Mouse (Mus musculus) intestine, embryonic 16.5 days (tissue): ENCODE measurements at regions not wholly inside any gene's neighbourhood (a gene's known extent, or its start where the extent isn't known, plus 50 kb on each side); places are given as distances from the start of the nearest gene placed in this dataset.
A peak's percentile ranks its signal among the peaks of the same experiment; 100 is the strongest.

Source experiments
- ATAC-seq: fragments of 200-750 bp; cut with Nextera tagmentation; 2 replicates; pipeline ENCODE4 v1.8.0; 2017; ENCODE audit warnings: moderate TSS enrichment, moderate library complexity
- H3K27ac ChIP-seq: fragments of 300-500 bp; sonication (generic); 2 replicates; pipeline ENCODE4 v1.5.1; 2014; ENCODE audit warnings: mild to moderate bottlenecking, low read length
- H3K27me3 ChIP-seq: fragments of 300-500 bp; sonication (generic); replicated peaks from 2 replicates; pipeline ENCODE4 v1.6.1; 2014; ENCODE audit warnings: low read length, control low read depth, mixed read lengths; ENCODE audit not compliant: control insufficient read depth, insufficient read depth
- H3K36me3 ChIP-seq: fragments of 300-500 bp; sonication (generic); 2 replicates; pipeline ENCODE4 v1.6.1; 2014; ENCODE audit warnings: low read length, control low read depth; ENCODE audit not compliant: control insufficient read depth, insufficient read depth
- H3K4me1 ChIP-seq: fragments of 300-500 bp; sonication (generic); 2 replicates; pipeline ENCODE4 v1.6.1; 2014; ENCODE audit warnings: low read length, control low read depth, mixed read lengths; ENCODE audit not compliant: control insufficient read depth, insufficient read depth
- H3K4me2 ChIP-seq: fragments of 300-500 bp; sonication (generic); 2 replicates; pipeline ENCODE4 v1.6.1; 2014; ENCODE audit warnings: low read depth, low read length, control low read depth
- H3K4me3 ChIP-seq: fragments of 300-500 bp; sonication (generic); 2 replicates; pipeline ENCODE4 v1.5.1; 2014; ENCODE audit warnings: mild to moderate bottlenecking, low read length
- H3K9ac ChIP-seq: fragments of 300-500 bp; sonication (generic); 2 replicates; pipeline ENCODE4 v1.6.1; 2014; ENCODE audit warnings: low read depth, low read length
- H3K9me3 ChIP-seq: fragments of 300-500 bp; sonication (generic); 2 replicates; pipeline ENCODE4 v1.6.1; 2016; ENCODE audit warnings: low read length, control low read depth; ENCODE audit not compliant: control insufficient read depth
- WGBS: fragments of 180-500 bp; shearing (Covaris S2); extraction: QIAGEN DNeasy Blood & Tissue Kit; methylation state at CpG from one replicate; pipeline ENCODE4 v1.1.7; 2014; 5-methylcytosine and 5-hydroxymethylcytosine counted together

DNA sequence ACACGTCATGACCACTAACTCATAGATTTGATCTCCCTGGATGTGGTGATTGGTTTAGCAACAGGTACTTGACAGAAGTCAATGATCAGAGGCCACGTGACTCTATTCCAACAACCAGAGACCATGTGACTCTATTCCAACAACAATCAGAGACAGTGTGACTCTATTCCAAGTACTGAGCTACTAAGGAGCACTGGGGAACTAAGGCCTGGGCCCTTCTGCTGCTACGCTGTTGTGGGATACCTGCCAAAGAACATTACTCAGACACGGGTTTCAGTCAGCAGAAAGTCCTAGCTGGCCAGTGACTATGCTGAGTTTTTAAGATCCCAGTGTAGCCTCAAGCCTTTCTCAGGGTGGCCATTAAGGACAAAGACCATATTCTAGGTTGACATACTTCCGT is 66.3 kb upstream of the Smndc1 start:
- 75% methylated on average over 5 of the region's 5 CpGs for WGBS
- H3K4me1 ChIP-seq, result peaks cover 31% of the 10 kb centered on the region

DNA sequence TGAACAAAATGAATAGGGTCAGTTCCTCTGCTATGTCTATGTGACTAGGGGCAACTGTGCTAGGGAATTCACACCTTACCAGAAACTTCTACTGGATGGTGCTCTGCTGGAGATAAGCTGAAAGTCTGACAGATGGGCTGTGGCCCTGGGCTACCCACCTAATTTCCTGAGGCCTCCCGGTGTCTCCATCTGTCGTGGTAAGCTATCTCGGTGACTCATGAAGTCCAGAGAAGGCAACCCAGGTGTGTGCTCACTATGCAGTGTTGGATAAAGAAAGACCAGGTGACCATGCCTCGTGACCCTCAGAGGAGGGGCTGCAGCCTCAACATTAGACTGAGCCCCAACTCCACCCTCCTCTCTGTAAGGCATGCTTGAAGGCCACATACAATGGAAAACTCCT is 64.2 kb upstream of the Smndc1 start:
- H3K27ac ChIP-seq, result no peak overlapping the region
- H3K27me3 ChIP-seq, result no peaks in the 10 kb centered on the region
- H3K4me2 ChIP-seq, result no peak overlapping the region
- H3K9ac ChIP-seq, result no peak overlapping the region
- no peak overlapping the region for H3K4me3 ChIP-seq
- peaks cover 27% of the 10 kb centered on the region for H3K4me1 ChIP-seq
- no peak for ATAC-seq
- no peaks in the 10 kb centered on the region for H3K36me3 ChIP-seq
- no peaks in the 10 kb centered on the region for H3K9me3 ChIP-seq
- WGBS, result 84% methylated on average over 4 of the region's 4 CpGs

More for the DNA sequence above, 66.3 kb upstream of the Smndc1 start:
- H3K36me3 ChIP-seq, result no peaks in the 10 kb centered on the region
- no peaks in the 10 kb centered on the region for H3K9me3 ChIP-seq
- no peaks in the 10 kb centered on the region for H3K27me3 ChIP-seq
- no peak for ATAC-seq
- H3K9ac ChIP-seq, result no peak overlapping the region
- H3K27ac ChIP-seq, result no peak overlapping the region
- H3K4me2 ChIP-seq, result no peak overlapping the region
- no peak overlapping the region for H3K4me3 ChIP-seq

DNA sequence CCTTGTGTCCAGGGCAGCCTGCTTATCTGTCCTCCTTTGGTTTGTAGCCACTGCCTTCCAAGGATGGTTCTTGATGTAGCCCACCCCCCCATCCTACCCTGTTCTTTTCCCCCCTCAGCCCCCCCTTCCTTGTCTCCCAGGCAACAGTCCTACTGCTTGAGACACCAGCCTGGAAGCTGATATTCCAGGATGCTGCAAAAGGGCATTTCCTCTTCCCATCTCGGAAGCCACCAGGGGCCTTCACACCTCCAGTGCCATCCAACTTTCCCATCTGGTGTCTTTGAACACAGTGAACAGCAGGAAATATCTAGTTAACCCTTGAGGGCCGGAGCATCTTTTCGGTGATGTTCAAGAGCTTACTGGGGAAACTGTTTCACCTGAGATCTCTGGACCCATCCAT is 63.7 kb upstream of the Smndc1 start:
- no peak overlapping the region for H3K4me3 ChIP-seq
- H3K4me1 ChIP-seq, result peaks cover 24% of the 10 kb centered on the region
- 78% methylated on average over 3 of the region's 3 CpGs for WGBS
- H3K27ac ChIP-seq, result no peak overlapping the region
- no peak overlapping the region for H3K9ac ChIP-seq
- H3K36me3 ChIP-seq, result no peaks in the 10 kb centered on the region
- H3K27me3 ChIP-seq, result no peaks in the 10 kb centered on the region
- H3K4me2 ChIP-seq, result no peak overlapping the region
- no peak for ATAC-seq
- H3K9me3 ChIP-seq, result no peaks in the 10 kb centered on the region

DNA sequence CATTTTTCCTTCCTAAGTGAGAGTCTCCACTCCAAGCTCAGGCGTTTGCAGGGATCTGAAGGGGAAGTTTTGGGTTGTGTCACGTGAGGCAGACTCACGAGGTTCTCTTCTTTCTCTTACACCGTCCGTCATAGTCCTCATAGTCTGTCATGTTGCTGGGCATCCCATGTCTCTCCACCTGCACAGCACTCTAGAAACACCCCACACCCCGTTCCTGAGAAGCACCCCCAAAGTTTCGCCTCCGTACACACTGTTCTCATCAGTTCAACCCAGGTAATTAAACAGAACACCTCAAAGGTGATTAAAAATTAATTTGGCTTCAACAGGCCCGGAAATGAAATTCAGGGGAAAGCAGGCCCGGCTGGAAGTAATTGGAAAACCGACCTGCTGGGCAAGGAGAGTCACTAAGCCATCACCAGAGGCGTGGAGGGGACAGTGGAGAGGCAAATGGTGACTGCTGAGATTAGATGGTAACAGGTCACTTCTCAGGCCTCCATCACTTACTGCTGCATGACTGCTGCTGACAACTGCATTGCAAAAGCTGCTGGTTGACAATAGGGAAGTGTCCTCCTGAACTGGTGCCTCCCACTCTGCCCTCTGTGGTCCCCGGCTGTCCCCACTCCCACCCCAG is 63.1 kb upstream of the Smndc1 start:
- 75% methylated on average over 13 of the region's 13 CpGs for WGBS
- no peaks in the 10 kb centered on the region for H3K36me3 ChIP-seq
- H3K9me3 ChIP-seq, result no peaks in the 10 kb centered on the region
- ATAC-seq, result no peak
- H3K4me1 ChIP-seq, result peaks cover 24% of the 10 kb centered on the region
- H3K4me3 ChIP-seq, result no peak overlapping the region
- H3K9ac ChIP-seq, result no peak overlapping the region
- no peak overlapping the region for H3K4me2 ChIP-seq
- no peak overlapping the region for H3K27ac ChIP-seq
- no peaks in the 10 kb centered on the region for H3K27me3 ChIP-seq

DNA sequence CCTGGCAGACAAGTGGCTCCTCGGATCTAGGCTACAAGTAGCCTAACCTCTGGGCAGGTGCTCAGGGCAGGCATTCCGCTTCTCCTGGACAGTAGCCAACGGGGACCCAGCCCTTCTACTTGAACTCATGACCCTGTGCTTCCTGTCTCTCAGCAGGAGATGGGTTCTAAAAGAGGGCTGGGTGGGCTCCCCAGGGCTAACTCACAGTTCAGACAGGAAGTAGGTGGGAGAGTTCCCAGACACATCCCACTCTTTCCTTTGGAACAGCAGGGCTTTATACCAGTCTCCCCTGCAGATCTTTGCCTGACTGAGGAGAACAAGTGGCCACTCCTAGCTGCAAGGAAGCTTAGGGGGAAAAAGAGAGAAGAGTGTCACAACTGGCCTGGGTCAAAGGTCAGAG is 62.0 kb upstream of the Smndc1 start:
- Histone ChIP-seq H3K4me2 (no peak overlapping the region), H3K27me3 (no peaks in the 10 kb centered on the region), H3K4me1 (peaks cover 29% of the 10 kb centered on the region), H3K36me3 (no peaks in the 10 kb centered on the region), H3K9me3 (no peaks in the 10 kb centered on the region), H3K9ac (no peak overlapping the region), H3K27ac (no peak overlapping the region), H3K4me3 (no peak overlapping the region)
- WGBS, result 46% methylated on average over 3 of the region's 3 CpGs
- no peak for ATAC-seq

DNA sequence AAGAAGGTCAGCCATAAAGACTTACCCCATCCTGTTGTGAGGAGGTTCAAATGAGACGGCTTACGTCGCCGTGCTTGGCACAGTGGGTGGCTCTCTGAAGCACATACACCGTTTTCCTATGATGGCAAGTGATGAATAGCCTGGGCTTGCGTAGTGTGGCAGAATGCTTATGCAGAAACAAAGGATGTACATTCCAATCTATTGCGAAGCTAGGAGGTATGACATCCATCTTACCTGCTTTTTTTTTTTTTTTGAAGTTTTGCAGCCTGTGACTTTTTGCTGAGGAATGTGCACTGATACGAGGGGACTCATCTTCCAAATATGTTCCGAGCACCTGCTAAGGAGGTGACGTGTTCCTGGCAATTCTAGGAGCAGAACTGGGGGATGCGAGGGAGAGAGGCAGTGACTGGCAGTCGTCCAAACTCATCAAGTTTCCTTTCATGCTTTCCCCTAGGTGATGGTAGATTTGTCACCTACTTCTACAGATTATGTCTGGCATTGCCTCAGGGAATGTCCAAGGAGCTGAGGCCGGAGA is 61.1 kb upstream of the Smndc1 start:
- no peak overlapping the region for H3K9ac ChIP-seq
- H3K4me2 ChIP-seq, result no peak overlapping the region
- no peaks in the 10 kb centered on the region for H3K9me3 ChIP-seq
- ATAC-seq, result no peak
- no peaks in the 10 kb centered on the region for H3K36me3 ChIP-seq
- H3K4me3 ChIP-seq, result no peak overlapping the region
- H3K27me3 ChIP-seq, result no peaks in the 10 kb centered on the region
- 57% methylated on average over 13 of the region's 13 CpGs for WGBS
- H3K27ac ChIP-seq, result peak overlapping the region; percentile 69
- peaks cover 37% of the 10 kb centered on the region for H3K4me1 ChIP-seq

DNA sequence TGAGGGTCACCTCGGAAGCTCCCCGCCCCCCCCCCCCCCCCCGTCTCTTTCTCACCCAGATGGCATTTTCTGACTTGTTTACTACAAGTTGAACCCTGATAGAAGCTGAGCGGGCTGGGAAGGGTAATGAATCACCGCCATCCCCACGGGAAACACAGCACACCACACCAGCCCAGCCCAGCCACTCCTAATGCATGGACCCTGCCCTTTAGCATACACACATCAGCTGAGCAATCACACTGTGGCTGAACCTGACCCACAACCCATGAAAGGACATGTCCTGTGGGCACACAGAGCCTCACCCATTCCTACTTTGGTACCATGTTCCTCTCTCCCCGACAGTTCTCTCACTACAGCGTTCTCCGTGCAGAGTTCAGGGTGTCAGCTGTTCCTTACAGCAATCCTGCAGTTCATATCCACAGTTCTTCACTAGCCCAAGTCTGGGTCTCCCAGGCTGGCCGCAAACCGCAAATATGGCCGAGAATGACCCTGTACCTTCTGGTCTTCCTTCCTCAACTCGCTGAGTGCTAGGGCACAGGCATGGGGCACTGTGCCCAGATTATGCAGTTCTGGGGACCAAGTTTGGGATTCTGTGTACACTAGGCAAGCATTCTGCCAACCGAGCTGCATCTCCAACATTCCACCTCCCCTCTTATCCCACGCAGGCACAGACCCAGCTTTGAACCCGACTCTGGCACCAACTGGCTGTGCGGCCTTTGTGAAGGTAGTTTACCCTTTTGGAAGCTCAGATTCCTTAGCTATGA is 60.4 kb upstream of the Smndc1 start:
- peak; percentile 49 for ATAC-seq
- 60% methylated on average over 16 of the region's 17 CpGs for WGBS

DNA sequence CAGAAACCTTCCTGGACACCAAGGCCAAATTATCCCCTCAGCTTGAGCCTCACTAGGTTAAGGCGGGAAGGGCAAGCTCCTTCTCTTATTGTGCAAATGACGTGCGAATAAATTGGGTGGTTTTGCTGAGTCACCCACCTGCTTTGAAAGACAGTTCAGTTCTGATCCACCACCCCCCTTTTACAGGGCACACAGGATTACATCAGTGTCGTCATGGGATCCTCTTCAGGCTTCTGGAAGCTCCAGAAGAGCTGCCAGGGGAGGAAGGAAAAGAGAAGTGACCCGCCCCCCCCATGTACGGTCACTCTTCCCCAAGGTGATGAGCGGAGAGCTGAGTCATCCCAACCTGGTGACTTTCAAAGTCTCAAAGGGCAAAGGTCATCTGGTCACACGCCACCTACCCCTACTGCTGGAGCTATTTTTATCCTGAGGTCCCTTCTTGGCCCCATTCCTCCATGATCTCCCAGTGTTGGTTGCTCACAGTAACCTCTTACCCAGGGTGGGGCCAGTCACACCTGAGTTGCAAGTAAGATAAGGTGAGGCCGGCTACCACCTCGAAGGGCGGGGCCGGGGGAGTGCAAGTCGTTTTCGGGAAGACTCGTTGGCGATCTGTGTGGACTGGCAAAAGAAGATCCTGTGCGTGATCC is 58.9 kb upstream of the Smndc1 start:
- Histone ChIP-seq H3K27ac (peak overlapping the region; percentile 33; the same call in 1 of the 2 replicates), H3K27me3 (no peaks in the 10 kb centered on the region), H3K4me1 (peaks cover 45% of the 10 kb centered on the region), H3K4me2 (no peak overlapping the region), H3K9ac (no peak overlapping the region), H3K36me3 (no peaks in the 10 kb centered on the region), H3K4me3 (no peak overlapping the region), H3K9me3 (no peaks in the 10 kb centered on the region)
- WGBS, result 74% methylated on average over 17 of the region's 17 CpGs
- ATAC-seq, result peak; percentile 83

More for the DNA sequence above, 60.4 kb upstream of the Smndc1 start:
- peak overlapping the region; percentile 69 for H3K27ac ChIP-seq
- H3K27me3 ChIP-seq, result no peaks in the 10 kb centered on the region
- H3K9ac ChIP-seq, result peak overlapping the region; percentile 35; the same call in 1 of the 2 replicates
- peaks cover 40% of the 10 kb centered on the region for H3K4me1 ChIP-seq
- no peaks in the 10 kb centered on the region for H3K9me3 ChIP-seq
- no peaks in the 10 kb centered on the region for H3K36me3 ChIP-seq
- H3K4me2 ChIP-seq, result no peak overlapping the region
- H3K4me3 ChIP-seq, result no peak overlapping the region

DNA sequence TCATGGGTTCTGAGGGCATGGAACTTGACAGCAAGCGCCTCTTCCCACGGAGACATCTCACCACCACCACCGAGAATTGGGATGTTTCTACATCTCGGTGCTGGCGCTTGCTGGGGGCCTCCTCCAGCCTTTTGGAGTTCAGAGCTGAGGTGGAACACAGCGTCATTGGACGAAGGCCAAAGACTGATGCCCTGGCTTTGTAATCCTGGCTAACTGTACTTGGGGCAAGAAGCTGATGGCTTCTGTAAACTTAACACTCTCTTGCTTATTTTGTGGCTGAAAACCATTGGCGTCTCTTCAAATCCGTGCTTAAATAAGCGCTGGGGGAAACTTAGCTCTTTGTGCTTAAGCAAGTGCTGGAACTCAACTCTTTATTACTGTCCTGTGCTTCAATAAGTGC is 57.8 kb upstream of the Smndc1 start:
- no peak overlapping the region for H3K4me2 ChIP-seq
- peaks cover 45% of the 10 kb centered on the region for H3K4me1 ChIP-seq
- 62% methylated on average over 10 of the region's 10 CpGs for WGBS

More for the DNA sequence above, 57.8 kb upstream of the Smndc1 start:
- H3K27me3 ChIP-seq, result no peaks in the 10 kb centered on the region
- 0 out of 2 replicates have a peak overlapping the region, but pooled peaks have one; percentile 25 for H3K27ac ChIP-seq
- H3K36me3 ChIP-seq, result no peaks in the 10 kb centered on the region
- ATAC-seq, result no peak
- H3K9ac ChIP-seq, result no peak overlapping the region
- no peak overlapping the region for H3K4me3 ChIP-seq
- H3K9me3 ChIP-seq, result no peaks in the 10 kb centered on the region
